Mouse (Mus musculus): Measurements from ENCODE around the gene Mt2.

Mt2 gene

DNA sequence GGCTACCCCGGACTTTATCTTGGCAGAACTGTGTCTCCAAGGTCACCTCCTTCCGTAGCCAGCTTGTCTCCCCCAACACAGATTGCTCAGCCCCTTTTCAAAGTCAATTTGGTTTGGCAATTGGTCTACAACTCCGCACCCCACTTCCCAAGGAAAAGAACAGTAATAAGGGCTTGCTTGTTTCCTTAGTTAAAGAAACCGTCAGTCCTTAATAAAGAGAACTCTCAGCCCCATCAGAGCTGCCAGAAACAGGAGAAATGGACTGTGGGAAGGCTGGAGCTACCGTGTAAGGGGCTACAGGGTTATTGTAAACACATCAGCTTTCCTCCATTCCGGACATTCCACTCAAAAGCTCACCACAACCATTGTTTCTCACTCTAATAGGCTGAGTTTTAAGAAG, 17.9 kb upstream of the Mt2 start:
- CTCF ChIA-PET, result interaction anchor here in 2 of 4 experiments (0.6 to 2.7 kb wide), 3 partner anchors 13 to 447 kb away, joined by 3 to 9 read pairs (median 4); partner anchors contain the start of genes Fam192a (in 1 of the 2) and Rspry1 (in 1 of the 2)
- POLR2A ChIA-PET, result interaction anchor here in 2 of 4 experiments (0.9 to 6.4 kb wide), 11 partner anchors 13 to 33 kb away, joined by 3 to 28 read pairs (median 5); partner anchors contain the start of genes Mt1 (in 2 of the 2) and Mt2 (in 1 of the 2)

DNA sequence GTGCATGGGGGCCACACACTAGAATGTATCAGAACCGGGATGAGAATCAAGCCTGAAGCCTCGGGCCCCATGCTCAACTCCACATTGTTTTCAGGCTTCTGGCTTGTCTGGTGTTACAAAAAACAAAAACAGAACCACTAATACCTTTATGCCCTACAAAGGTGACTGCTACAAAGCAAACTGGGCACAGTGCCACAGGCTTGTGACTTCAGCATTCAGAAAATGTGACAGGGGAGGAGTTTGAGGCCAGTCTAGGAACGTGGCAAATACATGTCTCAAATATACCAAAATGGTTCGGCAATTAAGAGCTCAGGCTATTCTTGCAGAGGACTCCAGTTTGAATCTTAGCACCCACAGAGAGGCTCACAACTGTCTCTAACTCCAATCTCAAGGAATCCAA, 16.4 kb upstream of the Mt2 start:
- ChIA-PET POLR2A (interaction anchor here in 3 of 4 experiments (0.7 to 1.8 kb wide), 5 partner anchors 11 to 28 kb away, joined by 3 to 11 read pairs (median 4); partner anchors contain the start of genes Mt1 (in 2 of the 3) and Mt2 (in 1 of the 3)), CTCF (interaction anchor here in 2 of 4 experiments (0.6 to 1.5 kb wide), 2 partner anchors 11 to 1146 kb away, joined by 4 to 8 read pairs; no protein-coding TSS in a partner anchor)

DNA sequence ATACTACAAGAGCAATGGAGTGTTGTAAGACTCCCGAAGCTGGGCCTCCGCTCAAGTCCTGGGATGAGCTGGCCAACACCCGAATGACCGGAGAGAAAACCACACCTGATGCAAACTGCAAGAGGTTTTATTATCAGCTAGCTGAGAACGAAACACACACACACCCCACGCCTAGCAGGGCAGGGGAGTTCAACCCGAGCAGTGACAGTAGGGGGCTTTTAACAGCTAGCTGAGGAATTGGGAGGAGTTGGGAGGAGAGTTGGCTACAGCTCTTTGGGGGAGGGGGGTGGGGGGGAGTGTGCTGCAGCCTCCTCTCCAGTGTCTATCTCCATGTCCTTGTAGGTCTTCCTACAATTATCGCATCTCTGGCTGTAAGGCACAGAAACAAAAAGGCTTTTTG, 6.7 kb upstream of the Mt2 start:
- ChIA-PET POLR2A (interaction anchor here in 3 of 4 experiments (0.7 to 25.9 kb wide), 9 partner anchors 10 to 222 kb away, joined by 3 to 1078 read pairs (median 18); partner anchors contain the start of gene Mt1 (in 2 of the 3)), CTCF (interaction anchor here (0.7 to 3.7 kb wide), 12 partner anchors 13 to 44 kb away, joined by 3 to 39 read pairs (median 12); partner anchors contain the start of gene Mt1 (in 1 of the 4))

DNA sequence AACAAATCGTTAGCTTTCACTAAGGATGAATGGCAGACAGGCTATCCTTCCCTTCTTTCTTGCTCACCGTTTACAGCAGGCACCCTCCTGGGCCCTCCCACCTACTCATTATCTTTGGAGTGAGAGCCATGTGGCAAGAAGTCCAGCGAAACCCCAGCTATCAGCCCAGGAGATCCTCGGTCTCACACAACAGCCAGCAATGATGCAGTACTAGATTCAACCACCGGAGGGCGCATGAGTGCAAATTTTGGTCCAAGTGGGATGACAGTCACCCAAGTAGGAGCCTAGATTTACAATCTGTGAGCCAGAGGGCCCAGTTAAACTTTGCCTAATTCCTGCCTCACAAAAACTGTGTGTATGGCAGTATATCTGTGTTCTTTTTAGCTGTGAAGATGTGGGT, 5.2 kb upstream of the Mt2 start:
- CTCF ChIA-PET, result interaction anchor here (0.6 to 3.7 kb wide), 47 partner anchors 8 to 1136 kb away, joined by 3 to 39 read pairs (median 4); partner anchors contain the start of genes Mt1 (in 2 of the 4), Bbs2 (in 1 of the 4), Mt3 (in 1 of the 4) and Nup93 (in 1 of the 4)
- POLR2A ChIA-PET, result interaction anchor here in 3 of 4 experiments (0.7 to 25.9 kb wide), 23 partner anchors 9 to 69 kb away, joined by 3 to 1078 read pairs (median 8); partner anchors contain the start of genes Mt1 (in 3 of the 3), Bbs2 (in 1 of the 3) and Nup93 (in 1 of the 3)

DNA sequence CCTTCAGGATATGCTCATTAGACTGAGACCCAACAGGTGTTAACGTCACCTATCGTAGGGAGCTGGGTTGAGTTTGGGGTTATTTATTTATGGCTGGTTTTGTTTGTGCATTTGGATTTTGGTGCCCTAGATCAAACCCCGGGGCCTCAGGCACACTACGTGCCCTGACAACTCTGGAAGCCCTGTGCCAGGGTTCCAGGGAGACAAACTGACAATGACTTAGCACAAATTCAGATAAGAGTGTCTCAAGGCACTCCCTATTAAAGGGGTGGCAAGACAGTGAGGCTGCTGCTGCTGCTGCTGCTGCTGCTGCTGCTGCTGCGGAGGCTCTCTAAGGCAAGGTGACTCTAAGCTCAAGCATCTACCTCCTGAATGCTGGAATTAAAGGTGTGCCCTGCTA, 2.9 kb upstream of the Mt2 start:
- ChIA-PET CTCF (interaction anchor here (0.7 to 1.8 kb wide), 8 partner anchors 10 to 48 kb away, joined by 3 to 8 read pairs (median 4); partner anchors contain the start of gene Mt1 (in 1 of the 4)), POLR2A (interaction anchor here (0.6 to 25.9 kb wide), 20 partner anchors 9 to 136 kb away, joined by 3 to 1078 read pairs (median 6); partner anchors contain the start of genes Bbs2 (in 3 of the 4), Mt1 (in 3 of the 4) and Nup93 (in 2 of the 4))

DNA sequence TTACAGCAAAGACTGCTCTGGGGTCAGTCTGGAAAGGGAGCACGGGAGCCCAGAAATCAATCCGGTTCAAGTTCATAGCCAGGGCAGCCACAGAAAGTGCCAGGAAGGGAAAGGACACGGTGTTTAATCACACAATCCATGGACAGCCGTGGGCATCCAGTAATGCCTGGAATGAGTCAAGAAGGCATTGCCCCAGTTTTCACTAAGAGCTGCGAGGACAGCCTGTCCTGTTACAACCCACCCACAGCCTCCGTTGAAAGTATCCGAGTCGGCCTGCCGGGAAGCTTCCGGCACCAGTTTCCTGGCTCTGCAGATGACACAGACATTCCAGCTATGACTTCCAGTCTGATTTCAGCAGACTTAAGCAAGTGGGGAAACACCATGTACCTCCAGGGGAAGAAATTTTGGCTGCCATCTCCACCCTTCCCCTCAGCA, 1.1 kb upstream of the Mt2 start:
- ChIA-PET CTCF (interaction anchor here in 3 of 4 experiments (0.9 to 7.0 kb wide), 5 partner anchors 10 to 35 kb away, joined by 4 to 95 read pairs (median 5); no protein-coding TSS in a partner anchor), POLR2A (interaction anchor here (0.6 to 25.9 kb wide), 28 partner anchors 9 to 138 kb away, joined by 3 to 1078 read pairs (median 8); partner anchors contain the start of genes Bbs2 (in 2 of the 4), Mt1 (in 1 of the 4) and Nup93 (in 1 of the 4))

DNA sequence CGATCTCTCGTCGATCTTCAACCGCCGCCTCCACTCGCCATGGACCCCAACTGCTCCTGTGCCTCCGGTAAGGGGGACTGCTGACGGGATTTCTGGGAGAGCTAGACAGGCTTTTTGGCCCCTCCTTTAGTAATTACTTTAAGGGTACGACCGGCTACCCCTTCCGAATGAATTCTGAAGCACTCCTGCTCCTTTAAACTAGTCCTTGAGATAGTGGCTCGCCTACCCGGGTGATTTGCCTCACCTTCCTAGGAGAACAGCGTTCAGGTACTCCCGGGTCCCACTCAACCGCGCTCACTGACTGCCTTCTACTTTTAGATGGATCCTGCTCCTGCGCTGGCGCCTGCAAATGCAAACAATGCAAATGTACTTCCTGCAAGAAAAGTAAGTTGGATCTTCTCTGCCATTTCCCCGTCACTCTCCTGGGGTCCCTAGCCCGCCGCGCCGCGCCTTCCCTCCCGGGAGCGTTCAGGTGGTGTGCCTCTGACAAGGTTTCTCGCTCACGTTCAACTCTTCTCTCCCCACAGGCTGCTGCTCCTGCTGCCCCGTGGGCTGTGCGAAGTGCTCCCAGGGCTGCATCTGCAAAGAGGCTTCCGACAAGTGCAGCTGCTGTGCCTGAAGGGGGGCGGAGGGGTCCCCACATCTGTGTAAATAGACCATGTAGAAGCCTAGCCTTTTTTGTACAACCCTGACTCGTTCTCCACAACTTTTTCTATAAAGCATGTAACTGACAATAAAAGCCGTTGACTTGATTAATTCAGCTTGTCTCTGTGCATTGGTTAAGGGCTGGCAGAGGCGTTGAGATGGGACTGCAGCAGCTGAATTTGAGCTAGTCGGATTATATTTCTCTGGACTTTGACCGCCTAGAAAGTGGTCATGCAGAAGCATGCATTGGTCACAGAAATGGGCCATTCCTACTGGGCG, 607 bp downstream of the Mt2 start:
- CTCF ChIA-PET, result interaction anchor here (0.6 to 7.0 kb wide), 13 partner anchors 10 to 241 kb away, joined by 3 to 95 read pairs (median 4); no protein-coding TSS in a partner anchor
- POLR2A ChIA-PET, result interaction anchor here (0.6 to 25.9 kb wide), 54 partner anchors 7 to 1449 kb away, joined by 3 to 1078 read pairs (median 5); partner anchors contain the start of genes Nup93 (in 3 of the 4), Bbs2 (in 2 of the 4) and Mt1 (in 1 of the 4)

DNA sequence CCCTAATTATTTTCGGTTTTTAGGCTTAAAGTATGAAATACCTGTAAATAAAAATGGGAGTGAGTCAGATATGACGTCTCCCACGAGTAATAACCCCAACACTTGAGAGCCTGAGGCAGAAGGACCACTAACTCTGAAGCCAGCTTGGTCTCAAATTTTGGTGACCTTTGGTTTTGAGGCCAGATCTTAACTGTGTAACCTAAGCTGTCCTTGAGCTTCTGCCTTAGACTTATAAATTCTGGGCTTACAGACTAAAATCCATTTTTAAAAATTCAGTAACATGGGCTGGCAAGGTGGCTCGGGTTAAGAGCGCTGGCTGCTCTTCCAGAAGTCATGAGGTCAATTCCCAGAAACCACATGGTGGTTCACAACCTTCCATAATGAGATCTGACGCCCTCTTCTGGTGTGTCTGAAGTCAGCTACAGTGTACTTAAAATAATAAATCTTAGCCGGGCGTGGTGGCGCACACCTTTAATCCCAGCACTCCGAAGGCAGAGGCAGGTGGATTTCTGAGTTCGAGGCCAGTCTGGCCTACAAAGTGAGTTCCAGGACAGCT, 1.5 kb downstream of the Mt2 start:
- CTCF ChIA-PET, result interaction anchor here (0.6 to 7.0 kb wide), 9 partner anchors 10 to 39 kb away, joined by 3 to 95 read pairs (median 3); no protein-coding TSS in a partner anchor
- POLR2A ChIA-PET, result interaction anchor here (0.6 to 25.9 kb wide), 26 partner anchors 10 to 908 kb away, joined by 3 to 1078 read pairs (median 5); partner anchors contain the start of genes Nup93 (in 2 of the 4), Bbs2 (in 1 of the 4) and Mt1 (in 1 of the 4)

DNA sequence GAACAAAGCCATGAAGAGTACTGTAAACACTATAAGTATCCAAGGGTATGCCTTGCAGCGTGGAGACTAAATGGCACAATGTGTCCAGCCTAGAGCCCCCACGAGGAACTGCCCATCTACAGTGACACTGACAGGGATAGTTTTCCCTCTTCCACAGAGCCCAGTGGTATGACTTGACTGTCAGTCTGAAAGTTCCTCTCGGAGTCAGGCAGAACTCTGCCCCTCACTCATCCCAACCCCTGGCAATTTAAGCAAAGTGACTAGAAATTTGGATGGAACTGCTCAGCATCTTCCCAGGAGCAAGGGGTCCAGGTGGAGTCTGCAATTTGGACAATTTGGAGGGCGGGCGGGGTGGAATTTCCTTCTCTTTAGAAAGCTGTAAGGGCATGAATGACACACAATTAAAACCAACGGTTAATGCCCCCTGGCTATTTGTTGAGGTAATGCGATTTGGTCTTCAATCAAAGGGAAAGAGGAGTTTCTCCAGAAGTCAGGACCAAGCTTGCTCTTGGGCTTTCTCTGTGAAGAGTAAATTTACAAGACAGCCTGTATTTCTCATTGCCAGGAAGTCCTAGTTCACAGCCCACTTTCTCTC, 2.3 kb downstream of the Mt2 start:
- ChIA-PET POLR2A (interaction anchor here (0.7 to 25.9 kb wide), 26 partner anchors 8 to 733 kb away, joined by 3 to 1078 read pairs (median 5); partner anchors contain the start of genes Nup93 (in 3 of the 4), Bbs2 (in 2 of the 4), Mt1 (in 1 of the 4) and Mt4 (in 1 of the 4)), CTCF (interaction anchor here (0.6 to 7.0 kb wide), 7 partner anchors 11 to 25 kb away, joined by 3 to 95 read pairs (median 4); no protein-coding TSS in a partner anchor)

DNA sequence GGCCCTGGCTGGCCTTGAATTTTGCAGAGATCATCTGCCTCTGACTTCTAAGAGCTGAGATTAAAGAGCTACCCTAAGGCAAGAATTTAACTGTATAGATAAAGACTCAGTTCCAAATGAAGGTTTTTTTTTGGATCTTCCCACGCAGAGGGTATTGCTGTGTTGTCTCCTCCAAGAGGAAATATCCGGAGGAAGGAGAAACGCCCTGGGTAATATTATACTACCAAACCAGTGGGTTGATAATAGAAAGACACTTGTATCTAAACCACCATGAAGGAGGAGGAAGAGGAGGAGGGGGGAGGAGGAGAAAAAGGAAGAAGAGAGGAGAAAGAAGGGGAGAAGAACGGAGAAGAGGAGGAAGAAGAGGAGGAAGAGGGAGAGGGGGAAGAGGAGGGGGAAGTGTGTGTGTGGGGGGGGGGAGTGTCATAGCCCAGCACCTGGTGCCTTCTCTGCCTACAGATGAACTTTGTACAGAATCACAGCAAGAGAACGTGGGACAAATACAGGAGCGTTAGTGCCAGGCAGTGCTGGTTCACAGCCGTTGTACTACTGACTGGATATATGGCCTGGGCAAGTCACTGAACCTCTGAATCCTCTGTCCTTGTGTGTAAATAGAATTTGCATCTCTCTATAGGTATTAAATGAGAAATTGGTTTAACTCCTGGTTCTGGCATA, 5.4 kb downstream of the Mt2 start:
- POLR2A ChIA-PET, result interaction anchor here (0.7 to 25.9 kb wide), 29 partner anchors 5 to 180 kb away, joined by 3 to 1078 read pairs (median 6); partner anchors contain the start of genes Nup93 (in 2 of the 4), Mt1 (in 1 of the 4), Mt2 (in 1 of the 4) and Mt3 (in 1 of the 4)

DNA sequence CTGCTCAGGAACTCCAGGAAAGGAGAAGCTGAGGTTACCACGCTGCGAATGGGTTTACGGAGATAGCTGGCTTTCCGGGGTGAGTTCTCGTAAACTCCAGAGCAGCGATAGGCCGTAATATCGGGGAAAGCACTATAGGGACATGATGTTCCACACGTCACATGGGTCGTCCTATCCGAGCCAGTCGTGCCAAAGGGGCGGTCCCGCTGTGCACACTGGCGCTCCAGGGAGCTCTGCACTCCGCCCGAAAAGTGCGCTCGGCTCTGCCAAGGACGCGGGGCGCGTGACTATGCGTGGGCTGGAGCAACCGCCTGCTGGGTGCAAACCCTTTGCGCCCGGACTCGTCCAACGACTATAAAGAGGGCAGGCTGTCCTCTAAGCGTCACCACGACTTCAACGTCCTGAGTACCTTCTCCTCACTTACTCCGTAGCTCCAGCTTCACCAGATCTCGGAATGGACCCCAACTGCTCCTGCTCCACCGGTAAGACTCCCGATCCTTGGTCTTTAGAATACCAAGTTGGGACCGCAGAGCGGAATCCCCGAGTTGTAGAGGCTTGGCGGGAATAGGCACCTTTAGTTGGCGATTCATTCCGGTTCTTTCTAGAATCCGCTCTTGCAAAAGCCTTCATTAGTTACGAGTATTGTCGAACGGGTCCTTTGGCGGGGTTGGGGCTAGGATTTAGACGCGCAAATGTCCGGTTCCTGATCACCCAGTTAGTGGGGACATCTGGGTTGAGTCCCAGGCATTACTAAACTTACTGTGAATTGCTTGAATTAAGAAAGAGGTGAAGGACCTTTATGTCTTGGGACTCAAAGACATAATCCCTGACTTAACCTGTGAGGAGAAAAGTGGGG, 6.6 kb downstream of the Mt2 start, which contains the start of gene Mt1:
Gene Mt1, plus strand, starts transcription at position 226 of the 856 bp plus-strand sequence.
- POLR2A ChIA-PET, result interaction anchor here (0.6 to 25.9 kb wide), 51 partner anchors 6 to 737 kb away, joined by 3 to 1078 read pairs (median 4); partner anchors contain the start of genes Mt2 (in 2 of the 4), Nup93 (in 2 of the 4), Bbs2 (in 1 of the 4) and Fam192a (in 1 of the 4)
- CTCF ChIA-PET, result interaction anchor here in 3 of 4 experiments (0.6 to 1.8 kb wide), 13 partner anchors 8 to 35 kb away, joined by 3 to 12 read pairs (median 4); partner anchors contain the start of gene Nup93 (in 1 of the 3)

More for the DNA sequence above, 5.4 kb downstream of the Mt2 start:
- CTCF ChIA-PET, result interaction anchor here in 1 of 4 experiments (1.1 to 1.8 kb wide), 4 partner anchors 9 to 14 kb away, joined by 4 to 12 read pairs (median 7); no protein-coding TSS in a partner anchor

DNA sequence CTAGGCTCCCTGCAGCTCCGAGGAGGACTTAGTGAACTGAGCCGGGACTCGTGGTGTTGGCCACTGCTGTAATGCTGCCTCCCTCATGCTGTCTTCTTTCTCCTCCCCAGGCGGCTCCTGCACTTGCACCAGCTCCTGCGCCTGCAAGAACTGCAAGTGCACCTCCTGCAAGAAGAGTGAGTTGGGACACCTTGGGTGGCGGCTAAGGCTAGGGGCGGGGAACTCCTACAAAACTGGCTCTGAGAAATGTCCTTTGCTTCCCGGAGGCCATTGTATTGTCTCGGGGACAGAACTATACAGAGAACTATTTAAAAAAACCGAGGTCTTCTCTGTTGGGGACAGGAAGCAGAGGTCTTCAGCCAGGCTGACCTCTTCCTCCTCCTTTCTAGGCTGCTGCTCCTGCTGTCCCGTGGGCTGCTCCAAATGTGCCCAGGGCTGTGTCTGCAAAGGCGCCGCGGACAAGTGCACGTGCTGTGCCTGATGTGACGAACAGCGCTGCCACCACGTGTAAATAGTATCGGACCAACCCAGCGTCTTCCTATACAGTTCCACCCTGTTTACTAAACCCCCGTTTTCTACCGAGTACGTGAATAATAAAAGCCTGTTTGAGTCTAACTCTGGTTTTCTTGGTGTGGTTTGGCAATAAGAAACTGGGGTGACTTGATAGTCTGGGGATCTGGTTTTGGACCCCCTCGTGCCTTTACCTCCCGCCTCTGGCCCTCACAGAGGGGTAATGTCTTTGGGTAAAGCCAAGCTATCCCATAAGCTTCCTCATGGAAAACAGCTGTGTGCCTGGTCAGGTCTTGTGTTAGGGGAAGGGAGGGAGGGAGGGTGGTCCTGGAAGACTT, 7.5 kb downstream of the Mt2 start:
- CTCF ChIA-PET, result interaction anchor here in 2 of 4 experiments (0.6 to 1.8 kb wide), 6 partner anchors 7 to 401 kb away, joined by 3 to 10 read pairs (median 4); partner anchors contain the start of gene Nup93 (in 1 of the 2)
- POLR2A ChIA-PET, result interaction anchor here (0.6 to 25.9 kb wide), 31 partner anchors 7 to 1454 kb away, joined by 3 to 1078 read pairs (median 5); partner anchors contain the start of genes Mt2 (in 3 of the 4), Nup93 (in 2 of the 4), Bbs2 (in 1 of the 4) and Mt1 (in 1 of the 4)

DNA sequence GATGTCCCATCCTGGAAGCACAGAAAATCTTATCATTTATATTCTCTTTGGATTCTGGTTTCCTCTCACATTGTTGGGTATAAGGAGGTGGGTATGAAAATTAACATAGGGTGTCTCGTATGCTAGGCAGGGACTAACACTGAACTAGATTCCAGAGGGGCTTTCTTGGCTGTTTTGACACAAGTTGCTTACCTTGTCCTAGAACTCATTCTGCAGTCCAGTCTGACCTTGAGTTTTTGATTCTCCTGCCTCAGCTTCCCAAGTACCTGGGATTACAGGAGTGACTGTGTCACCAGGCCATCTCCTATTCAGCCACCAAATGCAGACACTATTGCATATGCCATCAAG, 8.1 kb downstream of the Mt2 start:
- ChIA-PET CTCF (interaction anchor here in 3 of 4 experiments (0.6 to 0.9 kb wide), 3 partner anchors 9 to 401 kb away, joined by 3 to 4 read pairs (median 4); partner anchors contain the start of gene Mt2 (in 1 of the 3)), POLR2A (interaction anchor here (0.6 to 25.9 kb wide), 12 partner anchors 7 to 1455 kb away, joined by 3 to 1078 read pairs (median 10); partner anchors contain the start of genes Mt2 (in 4 of the 4), Mt1 (in 1 of the 4) and Nup93 (in 1 of the 4))
